Mouse (Mus musculus): Measurements from ENCODE around the gene Cldn8.

DNA sequence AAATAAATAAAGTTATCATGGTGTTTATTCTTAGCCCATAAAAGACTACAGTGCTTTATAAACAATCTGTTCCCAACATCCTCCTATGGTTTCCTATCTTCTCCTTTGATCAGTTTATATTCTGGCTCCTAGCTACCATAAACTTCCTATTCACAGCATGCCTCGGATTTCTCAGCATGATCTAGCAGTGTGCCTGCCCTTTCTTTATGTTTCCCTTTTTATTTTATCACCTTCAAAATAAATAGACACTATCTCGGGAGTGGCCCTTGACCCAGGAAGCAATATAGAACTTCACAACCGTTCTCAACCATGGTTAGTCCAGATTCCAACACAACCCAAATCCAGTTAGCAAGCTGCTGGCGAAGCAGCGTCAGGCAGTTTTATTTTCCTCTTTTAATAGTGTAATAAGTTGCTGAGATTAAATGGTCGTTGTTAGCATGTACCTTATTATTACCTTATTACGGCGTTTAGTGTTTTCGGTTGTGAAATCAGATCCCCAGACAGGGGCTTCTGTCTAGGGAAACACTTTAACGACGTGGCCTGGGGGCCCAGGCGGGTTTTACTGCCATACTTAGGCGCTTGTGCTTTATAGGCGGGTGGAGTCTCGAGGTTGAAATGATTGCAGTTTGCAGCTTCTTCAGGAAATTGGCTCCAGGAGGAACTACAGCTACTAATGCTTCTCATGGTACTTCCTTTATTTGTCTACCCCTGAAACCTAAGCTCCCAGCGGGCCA is 36.7 kb upstream of the Cldn8 start:
- no peak for TF ChIP-seq CTCF (IDR thresholded peaks at IDR 0.05; ENCODE audit: extremely low read depth, insufficient read depth, low read length)
- no peak for TF ChIP-seq POLR2A (IDR thresholded peaks at IDR 0.05; ENCODE audit: extremely low read depth, insufficient read depth, low read length)

Data from cortical plate, adult 2 months (tissue).